Mouse (Mus musculus) cerebellum, adult 9-10 months (tissue): Measurements from ENCODE around the gene Cyp51.
"Not testable (repeated sequence)": the region's sequence is repeated elsewhere in the genome, so short reads cannot be mapped to it uniquely, and the experiment has no call there.

ENCODE experiments used
- DNase-seq: peaks from one replicate; pipeline ENCODE4 v3.0.0; 2022

Gene Cyp51

DNA sequence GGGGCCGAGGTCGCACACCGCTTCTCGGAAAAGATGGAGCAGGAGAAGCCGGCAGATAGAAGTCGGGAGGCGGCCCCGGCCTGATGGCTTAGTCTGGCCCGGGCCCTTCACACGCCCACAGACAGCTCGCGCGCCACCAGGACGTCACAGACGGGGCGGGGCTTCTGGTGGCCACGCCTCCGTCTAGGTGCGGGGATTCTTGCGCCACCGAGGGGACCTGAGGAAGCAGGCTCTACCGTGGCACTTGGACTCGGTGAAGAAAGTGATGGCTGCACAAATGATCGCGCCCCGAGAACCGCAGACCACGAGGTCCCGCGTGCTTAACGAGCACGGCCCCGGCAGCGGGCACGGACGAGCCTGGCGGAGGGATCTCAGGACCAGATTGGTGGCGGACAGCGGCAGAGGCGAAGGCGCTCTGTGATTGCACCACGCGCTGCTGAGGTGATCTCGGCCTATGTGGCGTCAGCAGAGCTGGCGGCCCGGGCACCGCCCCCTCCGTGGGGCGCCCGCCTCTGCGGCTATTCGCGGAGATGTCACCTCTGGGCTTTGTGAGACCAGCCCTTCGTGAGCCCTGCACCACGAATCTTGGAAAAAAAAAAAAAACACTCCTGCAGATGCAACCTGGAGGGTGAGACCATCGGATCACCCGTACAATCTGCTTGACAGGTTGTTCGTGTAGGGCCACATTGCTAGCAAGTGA lies at the start of gene Cyp51:
Gene Cyp51, minus strand, starts transcription at position 406 of the 700 bp plus-strand sequence.
- peak; percentile 92 for DNase-seq

DNA sequence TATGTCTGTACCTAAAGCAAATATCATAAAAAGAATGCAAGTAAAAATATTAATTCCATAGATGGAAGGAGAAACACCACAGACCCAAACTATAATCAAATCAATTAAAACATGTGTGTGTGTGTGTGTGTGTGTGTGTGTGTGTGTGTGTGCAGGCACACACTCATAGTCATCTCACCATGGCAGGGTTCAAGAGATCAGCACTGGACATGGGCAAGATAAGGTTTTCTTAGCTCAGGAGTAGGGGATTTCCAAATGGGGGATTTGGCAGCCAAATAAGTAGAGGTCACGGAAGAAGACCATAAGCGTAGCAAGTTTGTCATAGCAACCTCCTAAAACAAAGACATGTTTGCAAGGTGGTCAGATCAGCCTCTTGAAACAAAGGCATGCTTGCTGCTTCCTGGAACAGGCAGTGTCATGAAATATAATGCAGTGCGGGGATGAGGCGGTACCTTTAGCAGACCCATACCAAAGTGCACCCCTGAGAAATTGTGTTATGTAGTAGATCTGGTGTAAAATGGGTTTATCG lies 8.1 kb upstream of the Cyp51 start:
- DNase-seq = no peak

DNA sequence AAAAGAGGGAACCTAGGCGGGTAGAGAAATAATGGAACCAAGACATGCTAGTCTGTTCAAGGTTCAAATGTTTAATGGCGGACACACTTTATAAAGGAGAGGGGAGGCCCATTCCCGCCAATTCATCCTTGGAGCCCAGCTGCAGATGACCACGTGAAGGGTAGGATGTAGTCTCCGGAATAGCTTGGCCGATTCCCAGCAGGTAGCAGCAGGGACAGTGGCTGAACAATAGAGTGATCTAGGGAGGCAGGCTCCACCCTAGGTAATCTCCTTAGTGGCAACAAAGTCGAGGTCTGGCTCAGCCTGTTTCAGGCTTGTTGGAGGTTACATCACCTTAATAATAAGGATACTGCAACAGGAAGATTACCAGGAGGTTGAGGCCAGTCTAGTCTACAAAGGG lies 2.5 kb upstream of the Cyp51 start:
- not testable (repeated sequence) for DNase-seq

DNA sequence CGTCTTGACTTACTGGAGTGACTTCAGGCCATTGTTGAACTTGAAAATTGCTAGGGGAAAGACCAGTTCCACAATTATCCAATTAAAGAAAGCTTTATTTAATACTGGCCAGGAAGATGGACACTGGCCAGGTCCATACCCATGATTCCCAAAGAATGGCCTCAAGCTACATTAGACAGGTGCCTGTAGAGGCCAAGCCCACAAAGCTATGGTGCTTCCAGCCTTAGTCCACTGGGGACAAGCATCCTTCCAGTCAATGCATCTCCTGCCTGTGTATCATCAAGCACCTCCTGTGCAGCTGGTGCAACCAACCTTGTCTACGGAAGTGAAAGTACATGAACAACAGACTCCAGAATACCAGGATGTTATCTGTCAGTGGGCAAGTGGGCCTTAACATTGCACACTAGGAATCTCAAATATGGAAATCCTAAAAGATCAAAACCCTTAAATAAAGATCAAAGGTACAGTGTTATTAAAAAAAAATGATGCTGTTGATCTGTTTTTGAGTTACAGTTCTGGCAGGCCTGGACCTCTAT lies 1.2 kb upstream of the Cyp51 start:
- DNase-seq = peak; percentile 39

DNA sequence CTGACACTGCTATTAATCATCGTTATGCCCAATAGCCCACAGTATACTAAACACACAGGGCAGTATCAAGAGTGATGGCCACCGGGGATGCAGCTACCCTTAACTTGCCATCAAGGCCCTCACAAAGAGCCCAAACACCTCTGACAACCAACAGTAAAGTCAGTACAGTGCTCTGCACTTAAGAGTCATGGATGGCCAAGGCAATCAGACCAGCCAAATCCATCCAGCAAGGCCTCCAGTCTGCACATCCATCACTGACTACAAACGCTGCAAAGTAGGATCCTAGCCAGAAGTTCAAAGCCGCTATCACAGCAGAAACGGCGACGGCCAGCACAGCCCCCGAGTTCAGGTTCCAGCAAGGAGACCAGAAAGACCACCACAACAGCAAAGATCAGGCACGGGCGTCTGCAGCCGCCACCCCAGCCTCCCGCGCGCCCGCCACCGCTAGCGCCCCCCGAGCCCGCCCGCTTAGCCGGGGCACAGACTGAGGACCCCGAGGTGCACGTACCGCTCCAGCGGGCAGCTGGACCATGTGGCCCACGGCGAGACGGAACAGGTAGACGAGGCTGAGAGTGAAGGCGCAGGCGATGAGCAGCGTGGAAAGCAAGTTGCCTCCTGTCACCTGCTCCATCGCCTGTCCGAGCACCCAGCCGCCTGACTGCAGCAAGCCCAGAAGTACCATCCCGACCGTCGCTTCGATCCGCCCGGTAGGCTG lies 763 bp downstream of the Cyp51 start:
- DNase-seq = peak; percentile 55

DNA sequence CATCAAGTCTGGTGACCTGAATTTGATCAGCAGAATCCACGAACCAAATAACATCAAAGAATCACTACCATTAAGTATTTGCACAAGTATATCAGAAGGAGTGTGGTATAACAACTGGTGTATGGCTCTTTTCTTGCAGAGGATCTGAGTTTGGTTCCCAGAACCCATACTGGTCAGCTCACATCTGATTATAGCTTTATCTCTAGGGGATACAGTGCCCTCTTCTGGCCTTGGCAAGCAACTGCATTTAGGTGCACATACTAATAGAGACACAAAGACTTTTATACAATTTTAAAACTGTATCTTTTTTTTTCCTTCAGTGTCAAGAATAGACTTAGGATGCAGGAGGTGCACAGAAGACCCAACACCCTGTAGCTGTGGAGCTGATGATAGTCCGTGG lies 2.8 kb downstream of the Cyp51 start:
- no peak for DNase-seq

DNA sequence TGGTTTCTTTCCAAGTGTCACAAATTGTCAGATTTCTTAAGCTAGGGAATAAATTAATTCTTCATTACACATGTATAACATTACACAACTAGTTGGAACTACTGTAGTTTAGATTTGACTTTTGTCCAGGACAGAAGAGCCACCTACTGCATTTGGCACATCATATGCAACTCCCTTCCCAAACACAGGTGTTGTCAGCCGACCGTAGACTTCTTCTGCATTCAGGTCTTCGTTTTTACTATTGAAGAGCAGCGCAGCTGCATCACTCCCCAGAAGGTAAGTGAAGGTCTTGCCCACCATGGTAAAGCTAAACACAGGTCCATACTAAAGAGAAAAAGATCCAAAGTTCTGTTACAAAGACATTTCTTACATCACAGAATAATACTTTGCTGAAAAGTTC lies 3.5 kb downstream of the Cyp51 start:
- no peak for DNase-seq

DNA sequence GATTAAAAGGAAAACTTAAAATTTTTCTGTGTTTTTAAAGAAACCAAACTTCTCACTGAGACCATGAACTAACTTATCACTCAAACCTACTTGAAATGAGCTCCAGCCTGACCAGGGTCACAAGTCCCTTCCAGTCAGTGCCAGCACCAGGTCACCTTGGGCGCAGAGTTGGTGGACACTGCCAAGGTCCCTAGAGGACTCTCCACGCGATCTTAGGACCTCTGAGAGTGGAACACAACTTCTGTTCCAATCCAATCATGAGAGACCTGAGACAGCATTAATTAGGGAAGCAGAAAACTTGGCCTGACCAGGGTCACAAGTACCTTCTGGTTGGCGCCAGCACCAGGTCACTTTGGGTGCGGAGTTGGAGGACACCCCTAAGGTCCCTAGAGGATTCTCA lies 10.1 kb downstream of the Cyp51 start:
- no peak for DNase-seq

DNA sequence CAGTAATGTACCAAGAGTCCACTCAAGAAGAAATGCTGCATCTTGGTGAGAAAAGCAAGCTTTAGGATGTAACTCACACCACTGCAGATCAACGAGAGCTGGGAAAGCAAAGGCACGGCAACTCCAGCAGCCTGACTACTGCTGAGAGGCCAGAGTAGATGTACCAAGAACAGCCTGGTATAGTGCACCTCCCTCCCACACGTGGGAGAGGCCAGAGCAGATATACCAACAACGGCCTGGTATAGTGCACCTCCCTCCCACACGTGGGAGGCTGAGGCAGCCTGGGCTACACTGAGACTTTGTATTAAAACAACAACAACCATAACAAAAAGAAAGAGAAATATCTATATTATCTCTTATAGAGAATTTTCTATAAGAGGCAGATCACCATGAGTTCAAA lies 16.4 kb downstream of the Cyp51 start:
- DNase-seq = no peak

DNA sequence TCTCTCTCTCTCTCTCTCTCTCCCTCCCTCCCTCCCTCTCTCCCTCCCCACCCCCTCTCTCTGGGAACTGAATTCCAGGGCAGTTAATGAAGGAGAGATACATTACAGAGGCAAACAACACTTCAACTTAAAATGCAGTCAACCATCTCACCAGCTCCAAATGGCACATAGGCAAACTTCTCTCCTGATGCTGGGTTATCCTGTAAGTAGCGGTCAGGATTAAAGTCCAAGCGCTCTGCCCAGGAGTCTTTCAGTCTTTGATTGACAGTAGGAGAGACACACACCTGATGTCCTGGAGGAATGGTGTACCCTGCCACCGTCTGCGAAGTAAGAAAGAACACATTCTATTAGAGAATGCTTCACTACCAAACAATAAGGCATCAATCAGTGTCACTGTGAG lies 18.2 kb downstream of the Cyp51 start:
- DNase-seq = no peak

DNA sequence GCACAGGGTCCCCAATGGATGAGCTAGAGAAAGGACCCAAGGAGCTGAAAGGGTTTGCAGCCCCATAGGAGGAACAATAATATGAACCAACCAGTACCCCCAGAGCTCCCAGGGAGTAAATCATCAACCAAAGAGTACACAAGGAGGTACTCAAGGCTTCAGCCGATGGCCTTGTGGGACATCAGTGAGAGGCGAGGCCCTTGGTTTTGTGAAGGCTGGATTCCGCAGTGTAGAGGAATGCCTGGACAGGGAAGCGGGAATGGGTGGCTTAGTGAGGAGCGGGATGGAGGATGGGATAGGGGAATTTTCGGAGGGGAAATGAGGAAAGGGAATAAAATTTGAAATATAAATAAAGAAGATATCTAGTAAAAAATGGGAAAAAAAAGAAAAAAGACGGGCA lies 19.6 kb downstream of the Cyp51 start:
- no peak for DNase-seq

DNA sequence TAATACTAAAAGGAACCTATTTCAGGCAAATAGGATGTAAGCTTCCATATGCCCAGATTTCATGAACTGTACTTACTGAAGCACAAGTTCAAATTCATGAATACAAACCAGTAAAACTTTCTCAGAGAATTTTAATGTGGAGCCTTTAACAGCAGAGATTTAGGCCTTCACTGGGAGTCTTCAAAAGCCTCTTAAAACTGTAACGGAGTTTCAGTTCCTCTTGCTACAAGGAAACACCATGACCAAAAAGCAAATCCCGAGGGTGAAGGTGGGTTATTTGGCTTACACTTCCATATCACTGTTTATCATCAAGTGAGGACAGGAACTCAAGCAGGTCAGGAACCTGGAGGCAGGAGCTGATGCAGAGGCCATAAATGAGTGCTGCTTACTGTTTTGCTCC lies 23.0 kb downstream of the Cyp51 start:
- no peak for DNase-seq

DNA sequence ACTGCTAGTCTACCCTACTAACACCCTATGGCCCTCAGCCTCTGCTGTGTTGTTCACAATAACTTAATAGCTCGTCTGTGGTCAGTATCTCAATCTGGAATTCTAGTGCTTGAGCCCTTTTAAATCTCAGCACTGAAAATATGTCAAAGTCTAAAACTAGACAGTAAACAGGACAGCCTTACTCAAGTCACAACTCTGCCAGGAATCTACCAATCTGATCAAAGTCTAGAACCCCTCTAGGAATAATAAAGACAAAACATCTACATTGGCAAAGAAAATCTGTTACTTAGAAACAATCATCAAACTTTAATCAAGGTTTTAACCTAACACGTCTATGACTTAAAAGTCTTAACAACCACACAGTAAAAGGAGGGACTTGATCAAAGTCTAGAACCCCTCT lies 23.7 kb downstream of the Cyp51 start:
- no peak for DNase-seq

DNA sequence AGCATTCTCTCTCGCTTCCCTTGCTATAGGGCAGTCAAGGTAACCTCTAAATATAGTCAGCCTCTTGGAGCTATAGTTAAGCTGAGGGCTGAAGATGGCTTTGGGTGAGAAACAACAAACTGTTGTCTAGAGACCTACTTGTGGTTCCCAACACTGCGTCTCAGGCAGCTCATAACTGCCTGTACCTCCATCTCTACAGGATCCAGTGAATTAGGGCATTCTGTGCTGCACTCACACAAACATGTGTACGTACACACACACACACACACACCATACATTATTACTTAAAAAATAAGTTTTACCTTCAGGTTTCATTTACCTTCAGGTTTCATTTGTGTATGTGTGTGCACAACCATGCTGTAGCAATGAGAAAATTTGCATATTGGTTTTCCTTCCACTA lies 25.5 kb downstream of the Cyp51 start:
- DNase-seq = no peak

DNA sequence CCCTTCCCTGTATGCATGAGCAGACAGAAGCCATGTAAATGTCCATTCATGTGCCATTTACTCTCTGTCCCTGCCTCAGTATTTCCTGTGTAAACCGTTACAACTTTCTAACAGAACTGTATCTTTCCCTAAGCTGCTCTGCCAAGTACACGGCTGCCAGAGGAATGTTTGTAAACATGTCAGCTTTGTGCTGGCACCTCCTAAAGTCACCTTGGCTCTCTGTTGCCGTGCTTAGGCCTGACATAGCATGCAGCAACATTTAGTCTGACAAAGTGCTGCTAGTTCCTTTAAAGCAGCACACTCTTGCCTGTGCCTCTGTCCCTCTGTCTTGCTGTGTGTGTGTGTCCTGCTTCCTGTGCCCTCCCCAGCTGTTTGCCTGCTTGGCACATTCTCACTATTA lies 37.3 kb downstream of the Cyp51 start:
- DNase-seq = no peak

DNA sequence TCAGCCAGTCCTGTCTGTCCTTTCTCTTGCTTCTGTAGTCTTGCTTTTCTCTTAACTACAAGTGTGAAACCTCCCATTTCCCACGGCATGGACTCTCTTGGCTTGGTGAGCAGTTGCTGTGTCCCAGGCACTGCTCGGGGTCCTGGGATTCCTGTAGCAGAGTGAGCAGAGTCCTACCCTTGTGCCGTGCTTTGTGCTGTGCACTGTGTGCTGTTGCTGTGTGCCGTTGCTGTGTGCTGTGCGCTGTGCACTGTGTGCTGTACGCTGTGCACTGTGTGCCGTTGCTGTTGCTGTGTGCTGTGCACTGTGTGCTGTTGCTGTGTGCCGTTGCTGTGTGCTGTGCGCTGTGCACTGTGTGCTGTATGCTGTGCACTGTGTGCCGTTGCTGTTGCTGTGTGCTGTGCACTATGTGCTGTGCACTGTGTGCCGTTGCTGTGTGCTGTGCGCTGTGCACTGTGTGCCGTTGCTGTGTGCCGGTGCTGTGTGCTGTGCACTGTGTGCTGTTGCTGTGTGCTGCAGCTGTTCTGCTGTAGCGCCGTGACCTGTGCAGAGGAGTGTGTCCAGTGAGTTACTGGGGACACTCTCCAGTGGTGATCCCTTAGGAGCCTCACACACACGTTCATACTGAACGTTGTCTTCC lies 38.0 kb downstream of the Cyp51 start:
- DNase-seq = no peak

DNA sequence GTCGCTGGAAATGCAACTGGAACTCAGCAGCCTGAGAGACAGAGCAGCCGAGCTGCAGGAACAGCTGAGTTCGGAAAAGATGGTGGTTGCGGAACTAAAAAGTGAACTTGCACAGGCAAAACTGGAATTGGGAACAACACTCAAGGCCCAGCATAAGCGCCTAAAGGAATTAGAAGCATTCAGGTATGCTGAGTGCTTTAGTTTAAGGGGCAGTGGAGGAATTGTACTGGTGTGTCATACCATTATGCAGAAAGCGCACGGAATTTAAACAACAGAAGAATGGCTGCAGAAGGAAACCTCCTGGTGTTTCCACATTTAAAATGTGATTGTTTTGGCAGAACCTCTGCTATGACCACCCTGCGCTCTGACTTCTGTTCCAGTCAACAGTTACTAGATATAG lies 44.2 kb downstream of the Cyp51 start:
- no peak for DNase-seq

DNA sequence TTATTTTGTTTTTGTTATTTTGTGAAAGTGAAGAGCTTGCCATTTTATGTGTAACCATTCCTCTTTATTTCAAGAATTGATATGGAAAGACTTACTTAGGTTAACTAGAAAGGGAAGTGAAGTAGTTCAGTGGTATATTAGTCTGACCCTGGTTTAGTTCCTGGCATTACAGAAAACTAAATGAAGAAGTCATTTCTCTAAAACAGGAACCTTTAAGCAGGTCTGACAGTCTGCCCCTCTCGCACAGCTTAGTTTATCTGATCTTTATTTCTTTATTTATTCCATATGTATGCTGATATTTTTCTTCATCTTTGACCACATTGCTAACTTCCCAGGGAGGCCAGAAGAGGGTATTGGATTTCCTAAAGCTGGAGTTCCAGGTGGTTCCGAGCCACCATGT lies 63.6 kb downstream of the Cyp51 start:
- DNase-seq = no peak

DNA sequence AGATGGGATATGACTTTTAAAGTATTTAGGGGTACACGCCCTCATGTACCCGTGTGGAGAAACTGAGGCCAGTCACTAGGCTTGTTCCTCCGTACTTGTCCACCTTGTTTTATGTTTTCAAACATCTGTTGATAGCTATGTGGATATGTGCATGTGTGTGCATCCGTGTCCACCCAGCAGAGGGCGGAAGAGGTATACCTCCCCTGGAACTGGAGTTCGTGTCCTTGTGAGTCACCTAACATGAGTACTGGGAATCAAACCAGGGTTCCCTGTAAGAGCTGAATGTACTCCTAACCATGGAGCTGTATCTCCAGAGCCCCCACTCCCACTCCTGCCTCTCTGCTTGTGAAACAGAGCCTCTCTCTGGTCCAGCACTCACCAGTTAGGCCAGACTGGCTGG lies 64.2 kb downstream of the Cyp51 start:
- no peak for DNase-seq

DNA sequence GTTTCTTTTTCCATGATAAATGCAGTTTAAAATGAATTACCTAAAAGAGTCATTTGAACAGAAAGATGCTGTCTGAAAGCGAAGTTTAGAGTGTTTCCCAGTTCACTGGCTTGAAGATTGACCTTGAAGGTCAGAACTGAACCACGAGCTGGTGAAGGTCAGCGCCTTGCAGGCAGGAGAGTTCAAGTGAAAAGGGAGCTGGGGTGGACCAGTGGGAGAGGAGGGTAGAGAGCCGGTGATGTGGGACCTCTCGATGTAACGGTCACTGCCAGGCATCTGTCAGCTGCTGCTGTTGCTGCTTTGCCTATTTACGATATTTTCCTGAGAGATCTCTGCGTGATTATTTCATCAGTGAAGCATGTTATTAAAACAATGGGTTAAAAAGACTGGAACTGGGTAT lies 65.2 kb downstream of the Cyp51 start:
- no peak for DNase-seq

DNA sequence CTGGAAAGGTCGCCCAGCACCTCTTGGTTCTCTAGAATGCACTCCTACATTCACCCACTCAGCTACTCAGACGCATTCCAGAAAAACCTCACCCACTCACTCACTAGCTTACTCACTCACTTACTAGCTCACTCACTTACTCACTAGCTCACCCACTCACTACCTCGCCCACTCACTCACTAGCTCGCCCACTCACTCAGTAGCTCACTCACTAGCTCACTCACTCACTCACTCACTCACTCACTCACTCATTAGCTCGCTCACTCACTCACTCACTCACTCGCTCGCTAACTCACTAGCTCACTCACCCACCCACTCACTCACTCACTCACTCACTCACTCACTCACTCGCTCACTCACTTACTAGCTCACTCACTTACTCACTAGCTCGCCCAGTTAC lies 67.9 kb downstream of the Cyp51 start:
- no peak for DNase-seq

DNA sequence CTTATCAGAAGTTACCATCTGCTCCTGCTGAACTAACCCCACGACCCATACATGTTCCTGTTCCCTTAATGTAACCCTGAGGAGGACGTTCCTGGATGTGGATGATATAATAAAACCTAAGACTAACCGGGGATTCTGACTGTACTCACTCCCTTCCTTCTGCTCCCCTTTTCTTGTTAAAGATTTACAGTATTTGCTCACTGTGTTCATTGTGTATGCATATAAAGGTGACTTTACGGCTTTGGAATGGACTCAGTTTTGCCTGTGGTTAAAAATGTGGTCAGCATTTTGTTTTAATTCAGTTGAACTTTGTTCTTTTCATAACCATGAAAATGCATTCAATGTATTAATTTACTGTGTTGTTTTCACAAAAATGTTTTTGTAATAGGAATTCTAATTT lies 72.7 kb downstream of the Cyp51 start:
- DNase-seq = no peak
